Mouse (Mus musculus) gonadal fat pad, adult 2 months (tissue): ENCODE measurements at regions not wholly inside any gene's neighbourhood (a gene's known extent, or its start where the extent isn't known, plus 50 kb on each side); places are given as distances from the start of the nearest gene placed in this dataset.

Experiments used
- DNase-seq: peaks from one replicate; pipeline ENCODE4 v3.0.0-alpha.2; 2012; ENCODE audit warnings: low read depth

DNA sequence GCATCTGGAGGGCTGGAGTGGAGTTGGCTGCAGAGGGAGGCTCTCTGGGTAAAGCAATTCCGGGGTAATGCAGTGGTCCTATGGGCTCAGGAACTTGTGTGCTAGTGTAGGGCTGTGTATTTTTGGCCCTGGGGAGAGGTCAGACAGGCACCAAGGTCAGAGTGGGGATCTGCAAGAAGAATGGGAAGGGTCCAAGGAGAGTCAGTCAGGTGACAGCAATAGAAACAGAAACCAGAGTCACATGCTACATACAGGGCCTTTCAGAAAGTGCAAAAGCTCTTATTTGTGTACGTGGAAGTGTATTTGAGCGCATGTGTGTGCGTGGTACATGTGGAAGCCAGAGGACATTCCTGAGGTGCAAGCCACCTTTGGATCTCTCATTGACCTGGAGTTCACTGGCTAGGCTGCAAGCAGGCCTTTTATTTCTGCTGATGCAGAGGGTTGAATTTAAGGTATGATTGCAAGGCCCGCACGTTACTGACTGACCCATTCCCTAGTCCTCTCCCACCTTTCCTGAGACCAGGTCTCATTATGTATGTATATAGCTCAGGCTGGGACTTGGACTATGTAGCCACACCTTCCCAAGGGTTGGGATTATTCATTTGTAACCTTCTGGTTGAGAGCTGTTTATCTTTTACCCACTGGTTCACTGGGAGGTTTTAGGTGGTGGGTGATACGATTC, 1122.0 kb upstream of the A1bg start:
- DNase-seq: no peak

GRCm38 (mm10) chr15:62043617-62044392, 1121.0 kb upstream of the A1bg start:
- no peak for DNase-seq

- DNase-seq: no peak
These were observed 1120.2 kb upstream of the A1bg start for GRCm38 (mm10) chr15:62042924-62043504.
